Mouse (Mus musculus): ENCODE results near the gene Gm21060.
"Not testable (repeated sequence)": the region's sequence is repeated elsewhere in the genome, so short reads cannot be mapped to it uniquely, and the experiment has no call there.

Gm21060 gene

GRCm38 (mm10) chr19:61296969-61297368 is at the start of gene Gm21060:
Gene Gm21060, minus strand, starts transcription at chr19:61297069.
- in situ Hi-C loops (cut with MboI, MseI): no loop called here

GRCm38 (mm10) chr19:61320844-61321243 is 24.0 kb upstream of the Gm21060 start:
- in situ Hi-C loops (cut with MboI, MseI): not testable (repeated sequence)

GRCm38 (mm10) chr19:61313185-61313584 is 16.3 kb upstream of the Gm21060 start:
- in situ Hi-C loops (cut with MboI, MseI): loop anchor here (5.0 kb wide), 1 partner anchor 41 kb away; no protein-coding TSS in a partner anchor

- in situ Hi-C loops (cut with MboI, MseI): loop anchor here (5.0 kb wide), 1 partner anchor 40 kb away; no protein-coding TSS in a partner anchor
Observed at GRCm38 (mm10) chr19:61312400-61312799, 15.5 kb upstream of the Gm21060 start.

- in situ Hi-C loops (cut with MboI, MseI): not testable (repeated sequence)
Observed at GRCm38 (mm10) chr19:61308083-61308482, 11.2 kb upstream of the Gm21060 start.

- in situ Hi-C loops (cut with MboI, MseI): loop anchor here (5.0 kb wide), 1 partner anchor 42 kb away; no protein-coding TSS in a partner anchor
Observed at GRCm38 (mm10) chr19:61285033-61285432, 11.8 kb downstream of the Gm21060 start.

- in situ Hi-C loops (cut with MboI, MseI): no loop called here
Observed at GRCm38 (mm10) chr19:61283581-61283980, 13.3 kb downstream of the Gm21060 start.

- in situ Hi-C loops (cut with MboI, MseI): no loop called here
Observed at GRCm38 (mm10) chr19:61275446-61275845, 21.4 kb downstream of the Gm21060 start.

- in situ Hi-C loops (cut with MboI, MseI): loop anchor here (5.0 kb wide), 1 partner anchor 72 kb away; no protein-coding TSS in a partner anchor
Observed at GRCm38 (mm10) chr19:61269141-61269540, 27.7 kb downstream of the Gm21060 start.

- in situ Hi-C loops (cut with MboI, MseI): loop anchor here (5.0 kb wide), 1 partner anchor 70 kb away; no protein-coding TSS in a partner anchor
Observed at GRCm38 (mm10) chr19:61267141-61267540, 29.7 kb downstream of the Gm21060 start.

- in situ Hi-C loops (cut with MboI, MseI): loop anchor here (5.0 kb wide), 1 partner anchor 69 kb away; no protein-coding TSS in a partner anchor
Observed at GRCm38 (mm10) chr19:61266651-61267050, 30.2 kb downstream of the Gm21060 start.

- in situ Hi-C loops (cut with MboI, MseI): loop anchor here (5.0 kb wide), 1 partner anchor 69 kb away; no protein-coding TSS in a partner anchor
Observed at GRCm38 (mm10) chr19:61266246-61266615, 30.6 kb downstream of the Gm21060 start.

GRCm38 (mm10) chr19:61265349-61266245 is 31.3 kb downstream of the Gm21060 start:
- in situ Hi-C loops (cut with MboI, MseI): loop anchor here (5.0 kb wide), 1 partner anchor 68 kb away; no protein-coding TSS in a partner anchor

GRCm38 (mm10) chr19:61264933-61265332 is 31.9 kb downstream of the Gm21060 start:
- in situ Hi-C loops (cut with MboI, MseI): loop anchor here (5.0 kb wide), 1 partner anchor 68 kb away; no protein-coding TSS in a partner anchor

GRCm38 (mm10) chr19:61264227-61264626 is 32.6 kb downstream of the Gm21060 start:
- in situ Hi-C loops (cut with MboI, MseI): no loop called here

GRCm38 (mm10) chr19:61261241-61261640 is 35.6 kb downstream of the Gm21060 start:
- in situ Hi-C loops (cut with MboI, MseI): no loop called here

- in situ Hi-C loops (cut with MboI, MseI): no loop called here
Observed at GRCm38 (mm10) chr19:61257733-61258132, 39.1 kb downstream of the Gm21060 start.

- in situ Hi-C loops (cut with MboI, MseI): no loop called here
Observed at GRCm38 (mm10) chr19:61256166-61256887, 40.5 kb downstream of the Gm21060 start.

GRCm38 (mm10) chr19:61247334-61247733 is 49.5 kb downstream of the Gm21060 start:
- in situ Hi-C loops (cut with MboI, MseI): not testable (repeated sequence)
